Mouse (Mus musculus) lung, postnatal 0 days (tissue): ENCODE results near the gene Myl12a.
A peak's percentile ranks its signal among the peaks of the same experiment; 100 is the strongest.

Source experiments
- CTCF ChIP-seq: IDR thresholded peaks from 2 replicates; pipeline ENCODE4 v1.5.1; 2016; ENCODE audit warnings: antibody characterized with exemption, mild to moderate bottlenecking
- EP300 ChIP-seq: IDR thresholded peaks from 2 replicates; pipeline ENCODE4 v1.6.1; 2016; ENCODE audit warnings: antibody characterized with exemption, mild to moderate bottlenecking, control low read depth

GRCm38 (mm10) chr17:70979345-70980223, 23.1 kb downstream of the Myl12a start:
- TF ChIP-seq CTCF: peak; percentile 56
- peak; percentile 95 for TF ChIP-seq EP300
